Mouse (Mus musculus): ENCODE results near the gene Hist1h2bm. TPM values are rescaled to one million over a fixed set of nuclear protein-coding genes. Genes with fewer than 3 reads are reported as not detected.
"Not testable (repeated sequence)": the region's sequence is repeated elsewhere in the genome, so short reads cannot be mapped to it uniquely, and the experiment has no call there.

Gene Hist1h2bm
- polyA plus RNA-seq, 1 experiment from 2014 or later = 2.3 TPM

GRCm38 (mm10) chr13:21727948-21728572 is 6.2 kb downstream of the Hist1h2bm start:
- Histone ChIP-seq H3K27ac (ENCODE audit: low read depth) (no peak overlapping the region), H3K9ac (replicated peaks) (no peak overlapping the region), H3K36me3 (replicated peaks; ENCODE audit: insufficient read depth, low read length) (no peaks in the 10 kb centered on the region), H3K4me3 (ENCODE audit: low read depth, low read length) (no peak overlapping the region), H3K4me1 (ENCODE audit: insufficient read depth) (no peaks in the 10 kb centered on the region), H3K4me2 (ENCODE audit: low read depth, low read length) (no peak overlapping the region), H3K27me3 (ENCODE audit: insufficient read depth, low read length) (no peaks in the 10 kb centered on the region), H3K9me3 (ENCODE audit: low read length) (no peaks in the 10 kb centered on the region)
- ATAC-seq (no peak), DNase-seq (no peak)
- 48% methylated on average over 11 of the region's 11 CpGs for WGBS (ENCODE audit: insufficient replicate concordance)
- no peak for TF ChIP-seq CTCF (IDR thresholded peaks at IDR 0.05; ENCODE audit: low read depth)
- no peak for TF ChIP-seq EP300 (IDR thresholded peaks at IDR 0.05; ENCODE audit: low read depth)

GRCm38 (mm10) chr13:21729544-21729943 is 7.7 kb downstream of the Hist1h2bm start:
- no peak overlapping the region for H3K4me3 ChIP-seq (ENCODE audit: low read depth, low read length)
- no peaks in the 10 kb centered on the region for H3K9me3 ChIP-seq (ENCODE audit: low read length)
- no peaks in the 10 kb centered on the region for H3K27me3 ChIP-seq (ENCODE audit: insufficient read depth, low read length)
- H3K4me1 ChIP-seq (ENCODE audit: insufficient read depth) = no peaks in the 10 kb centered on the region
- WGBS (ENCODE audit: insufficient replicate concordance) = 57% methylated on average over 1 of the region's 1 CpGs
- no peak for TF ChIP-seq EP300 (IDR thresholded peaks at IDR 0.05; ENCODE audit: low read depth)
- TF ChIP-seq CTCF (IDR thresholded peaks at IDR 0.05; ENCODE audit: low read depth) = no peak
- no peak overlapping the region for H3K27ac ChIP-seq (ENCODE audit: low read depth)
- DNase-seq = no peak
- no peak overlapping the region for H3K4me2 ChIP-seq (ENCODE audit: low read depth, low read length)
- ATAC-seq = no peak
- no peak overlapping the region for H3K9ac ChIP-seq (replicated peaks)
- H3K36me3 ChIP-seq (replicated peaks; ENCODE audit: insufficient read depth, low read length) = no peaks in the 10 kb centered on the region

DNA sequence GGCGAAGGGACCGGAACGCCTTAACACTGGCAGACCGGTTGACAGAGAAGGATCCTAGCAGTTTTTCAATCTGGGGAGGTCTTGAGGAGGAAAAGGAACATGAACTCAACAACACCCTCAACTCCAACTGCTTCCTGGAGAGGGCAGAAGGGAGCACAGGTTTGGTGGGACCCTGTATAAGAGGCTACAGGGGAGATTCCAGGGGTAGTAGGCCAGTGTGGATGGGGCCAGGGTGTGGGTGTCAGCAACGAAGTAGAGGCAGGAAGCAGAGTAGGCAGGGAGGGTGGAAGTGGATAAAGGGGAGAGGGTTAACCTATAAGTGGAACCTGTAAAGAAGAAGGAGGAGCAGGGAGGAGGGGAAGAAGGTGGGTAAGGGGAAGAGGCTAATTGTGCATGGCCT is 11.6 kb downstream of the Hist1h2bm start:
- no peaks in the 10 kb centered on the region for H3K36me3 ChIP-seq (replicated peaks; ENCODE audit: insufficient read depth, low read length)
- H3K9ac ChIP-seq (replicated peaks) = no peak overlapping the region
- no peaks in the 10 kb centered on the region for H3K27me3 ChIP-seq (ENCODE audit: insufficient read depth, low read length)
- H3K9me3 ChIP-seq (ENCODE audit: low read length) = no peaks in the 10 kb centered on the region
- DNase-seq (no peak), ATAC-seq (no peak)
- WGBS (ENCODE audit: insufficient replicate concordance) = 78% methylated on average over 5 of the region's 5 CpGs
- peaks cover 6% of the 10 kb centered on the region; the same call in 1 of the 2 replicates for H3K4me1 ChIP-seq (ENCODE audit: insufficient read depth)
- TF ChIP-seq EP300 (IDR thresholded peaks at IDR 0.05; ENCODE audit: low read depth) (no peak), CTCF (IDR thresholded peaks at IDR 0.05; ENCODE audit: low read depth) (peak; percentile 25; the same call in 1 of the 2 replicates)
- no peak overlapping the region for H3K4me2 ChIP-seq (ENCODE audit: low read depth, low read length)
- no peak overlapping the region for H3K4me3 ChIP-seq (ENCODE audit: low read depth, low read length)
- no peak overlapping the region for H3K27ac ChIP-seq (ENCODE audit: low read depth)

- Histone ChIP-seq H3K9ac (replicated peaks) (peak overlapping the region; percentile 74), H3K9me3 (ENCODE audit: low read length) (no peaks in the 10 kb centered on the region), H3K4me3 (ENCODE audit: low read depth, low read length) (peak overlapping the region; percentile 53), H3K4me1 (ENCODE audit: insufficient read depth) (peaks cover 6% of the 10 kb centered on the region; the same call in 1 of the 2 replicates), H3K27ac (ENCODE audit: low read depth) (peak overlapping the region; percentile 90), H3K36me3 (replicated peaks; ENCODE audit: insufficient read depth, low read length) (no peaks in the 10 kb centered on the region), H3K27me3 (ENCODE audit: insufficient read depth, low read length) (no peaks in the 10 kb centered on the region), H3K4me2 (ENCODE audit: low read depth, low read length) (peak overlapping the region; percentile 76)
- ATAC-seq (peak; percentile 69), DNase-seq (peak; percentile 78)
- under 1% methylated on average over 21 of the region's 21 CpGs for WGBS (ENCODE audit: insufficient replicate concordance)
- peak; percentile 95 for TF ChIP-seq CTCF (IDR thresholded peaks at IDR 0.05; ENCODE audit: low read depth)
- no peak for TF ChIP-seq EP300 (IDR thresholded peaks at IDR 0.05; ENCODE audit: low read depth)
Observed at GRCm38 (mm10) chr13:21734010-21734905, 12.4 kb downstream of the Hist1h2bm start.

GRCm38 (mm10) chr13:21734906-21735767 is 13.3 kb downstream of the Hist1h2bm start, which contains the start of gene Hist1h4j:
TSS of gene Hist1h4j (plus strand) at chr13:21735064.
- H3K4me1 ChIP-seq (ENCODE audit: insufficient read depth); H3K9me3 ChIP-seq (ENCODE audit: low read length); H3K36me3 ChIP-seq (replicated peaks; ENCODE audit: insufficient read depth, low read length); H3K27me3 ChIP-seq (ENCODE audit: insufficient read depth, low read length): not testable (repeated sequence)
- Histone ChIP-seq H3K4me2 (ENCODE audit: low read depth, low read length) (peak within 1 kb of the TSS; percentile 76), H3K4me3 (ENCODE audit: low read depth, low read length) (peak within 1 kb of the TSS; percentile 53), H3K27ac (ENCODE audit: low read depth) (peak within 1 kb of the TSS; percentile 90), H3K9ac (replicated peaks) (peak within 1 kb of the TSS; percentile 74)
- DNase-seq = peak; percentile 91
- under 1% methylated on average over 39 of the region's 56 CpGs for WGBS (ENCODE audit: insufficient replicate concordance)
- TF ChIP-seq EP300 (IDR thresholded peaks at IDR 0.05; ENCODE audit: low read depth) = peak; percentile 84
- ATAC-seq = peak; percentile 86
